25 mouse cellular contexts compared by ENCODE assay signal in genomic region chrX:121654582-121654981, GRCm38 (mm10).
DNase-seq lines count a peak whose midpoint lies in the region; ATAC-seq and TF ChIP-seq lines count a peak whose summit lies in the region.
"Had no signal": no experiment of that assay in that cellular context is flagged by ENCODE, and none has a peak within 500 bp of the region (broad histone marks: within the 10 kb centered on the region; RNA-seq: fewer than 3 reads in every experiment).

No protein-coding gene starts in this region.

- H3K9ac ChIP-seq in heart, embryonic 14.5 days (ENCODE audit: low read length): no peak overlapping the region
- H3K9ac ChIP-seq in MEL (ENCODE audit: control insufficient read depth, low read depth, low read length, poor library complexity, severe bottlenecking): no peak overlapping the region
- H3K9ac ChIP-seq: embryonic facial prominence, embryonic 15.5 days; hindbrain, embryonic 13.5 days; intestine, embryonic 15.5 days; kidney, embryonic 15.5 days; liver, embryonic 13.5 days; neural tube, embryonic 13.5 days had no signal

- no peak overlapping the region for H3K4me3 ChIP-seq in heart, embryonic 14.5 days (ENCODE audit: control insufficient read depth in 1 of 2, insufficient read depth in 1 of 2, low read depth in 1 of 2, low read length in 2 of 2)
- H3K4me3 ChIP-seq in MEL (ENCODE audit: control insufficient read depth in 1 of 2, insufficient read depth in 1 of 2, low read depth in 2 of 2, low read length in 2 of 2): peak overlapping the region in 1 of 2 experiments; percentile 12; a peak in 2 of 4 replicates
- no peak overlapping the region for H3K4me3 ChIP-seq in limb, embryonic 10.5 days
- H3K4me3 ChIP-seq: embryonic facial prominence, embryonic 15.5 days; forebrain, embryonic 10.5 days; hindbrain, embryonic 13.5 days; intestine, embryonic 15.5 days; kidney, embryonic 15.5 days; liver, embryonic 13.5 days; neural tube, embryonic 13.5 days had no signal

- H3K36me3 ChIP-seq in heart, embryonic 14.5 days (ENCODE audit: control insufficient read depth, insufficient read depth, low read length): no peaks in the 10 kb centered on the region
- H3K36me3 ChIP-seq in MEL (ENCODE audit: control insufficient read depth in 1 of 2, insufficient read depth in 2 of 2, low read length in 2 of 2): peaks cover 0 to 6% of the 10 kb centered on the region in 2 experiments; a peak in 2 of 4 replicates
- no peaks in the 10 kb centered on the region for H3K36me3 ChIP-seq in limb, embryonic 10.5 days
- H3K36me3 ChIP-seq: embryonic facial prominence, embryonic 15.5 days; forebrain, embryonic 10.5 days; hindbrain, embryonic 13.5 days; intestine, embryonic 15.5 days; kidney, embryonic 15.5 days; liver, embryonic 13.5 days; neural tube, embryonic 13.5 days had no signal

- H3K4me2 ChIP-seq in heart, embryonic 14.5 days (ENCODE audit: low read length): no peak overlapping the region
- H3K4me2 ChIP-seq: embryonic facial prominence, embryonic 15.5 days; hindbrain, embryonic 13.5 days; intestine, embryonic 15.5 days; kidney, embryonic 15.5 days; liver, embryonic 13.5 days; midbrain, embryonic 11.5 days; neural tube, embryonic 13.5 days had no signal

- ATAC-seq in heart, embryonic 14.5 days (ENCODE audit: insufficient number of reproducible peaks, insufficient read depth, low FRiP score, low read depth): peak; percentile 75
- peak; percentile 98 to 99 for ATAC-seq in hematopoietic stem cell, adult 5-6 weeks (replicated peaks in 1 of 2; ENCODE audit: insufficient read depth in 1 of 2, low FRiP score in 2 of 2, low TSS enrichment in 1 of 2, low read depth in 1 of 2, poor library complexity in 2 of 2, severe bottlenecking in 2 of 2)
- ATAC-seq: activated CD4-positive, CD25-positive, alpha-beta regulatory T cell, adult 4 months; intestine, embryonic 15.5 days; Patski had no signal

- TF ChIP-seq EP300 in MEL (IDR thresholded peaks at IDR 0.05; ENCODE audit: low read depth in 1 of 2, low read length in 2 of 2): peak; percentile 95 to 97

- H3K27ac ChIP-seq in heart, embryonic 14.5 days (replicated peaks in 1 of 2; ENCODE audit: control insufficient read depth in 1 of 2, insufficient read depth in 1 of 2, low read depth in 2 of 2, low read length in 2 of 2): no peak overlapping the region; a peak in 1 of 4 replicates
- H3K27ac ChIP-seq in MEL (ENCODE audit: control insufficient read depth, low read depth, low read length): peak overlapping the region; percentile 26; the same call in 1 of the 2 replicates
- no peak overlapping the region for H3K27ac ChIP-seq in limb, embryonic 10.5 days
- H3K27ac ChIP-seq: embryonic facial prominence, embryonic 15.5 days; forebrain, embryonic 10.5 days; hindbrain, embryonic 13.5 days; intestine, embryonic 15.5 days; kidney, embryonic 15.5 days; liver, embryonic 13.5 days; neural tube, embryonic 13.5 days; stomach, postnatal 0 days had no signal

- no peak for TF ChIP-seq POLR2A in MEL (IDR thresholded peaks at IDR 0.05; ENCODE audit: control insufficient read depth in 1 of 2, insufficient read depth in 1 of 2, low read depth in 1 of 2, low read length in 2 of 2, poor library complexity in 1 of 2)

- DNase-seq in heart, postnatal 14 days: no peak
- DNase-seq in A20 (ENCODE audit: low read depth, low spot score) (peak; percentile 42), MEL (ENCODE audit: low read depth, low spot score) (peak; percentile 92)
- DNase-seq in limb, embryonic 10.5 days (ENCODE audit: low spot score): no peak
- no peak for DNase-seq in B cell, adult 2 months
- DNase-seq: adrenal gland, postnatal 14 days; cerebellum, adult 8-10 months; gastrocnemius, postnatal 14 days; layer of hippocampus, postnatal 36 days; liver, embryonic 13.5 days; lung, postnatal 10 days; right cerebral cortex, postnatal 14 days; thymus, postnatal 25 days had no signal

- TF ChIP-seq RAD21 in MEL (IDR thresholded peaks at IDR 0.05; ENCODE audit: low read depth, low read length): no peak; the same call in 1 of the 2 replicates

- no peaks in the 10 kb centered on the region for H3K79me2 ChIP-seq in MEL (ENCODE audit: control insufficient read depth, insufficient read depth, low read length, poor library complexity)

- H3K9me3 ChIP-seq in heart, embryonic 14.5 days (ENCODE audit: control insufficient read depth, low read length): no peaks in the 10 kb centered on the region
- H3K9me3 ChIP-seq in MEL (replicated peaks; ENCODE audit: insufficient read depth, low read length): no peaks in the 10 kb centered on the region
- H3K9me3 ChIP-seq in limb, embryonic 10.5 days (replicated peaks): no peaks in the 10 kb centered on the region
- H3K9me3 ChIP-seq: embryonic facial prominence, embryonic 15.5 days; forebrain, embryonic 10.5 days; hindbrain, embryonic 13.5 days; intestine, embryonic 15.5 days; kidney, embryonic 15.5 days; liver, embryonic 13.5 days; neural tube, embryonic 13.5 days had no signal

- intact Hi-C loops in heart, postnatal 14 days (cut with DNase I): no loop called here

- no peaks in the 10 kb centered on the region for H3K27me3 ChIP-seq in heart, embryonic 14.5 days (ENCODE audit: control insufficient read depth, insufficient read depth, low read length)
- H3K27me3 ChIP-seq in MEL (ENCODE audit: control insufficient read depth in 1 of 2, insufficient read depth in 2 of 2, low read length in 2 of 2): no peaks in the 10 kb centered on the region
- no peaks in the 10 kb centered on the region for H3K27me3 ChIP-seq in limb, embryonic 10.5 days (ENCODE audit: low read depth, poor library complexity, severe bottlenecking)
- H3K27me3 ChIP-seq: embryonic facial prominence, embryonic 15.5 days; hindbrain, embryonic 13.5 days; intestine, embryonic 15.5 days; kidney, embryonic 15.5 days; liver, embryonic 13.5 days; neural tube, embryonic 13.5 days; Patski had no signal

- H3K4me1 ChIP-seq in heart, embryonic 14.5 days (ENCODE audit: control insufficient read depth in 2 of 2, insufficient read depth in 2 of 2, low read length in 2 of 2): peaks cover 0 to 3% of the 10 kb centered on the region in 2 experiments; a peak in 2 of 4 replicates
- H3K4me1 ChIP-seq in MEL (ENCODE audit: control insufficient read depth in 1 of 2, insufficient read depth in 2 of 2, low read length in 2 of 2): peaks cover 2 to 9% of the 10 kb centered on the region in 2 experiments; a peak in 3 of 4 replicates
- no peaks in the 10 kb centered on the region for H3K4me1 ChIP-seq in limb, embryonic 10.5 days
- H3K4me1 ChIP-seq: embryonic facial prominence, embryonic 15.5 days; forebrain, embryonic 10.5 days; hindbrain, embryonic 13.5 days; intestine, embryonic 15.5 days; kidney, embryonic 15.5 days; liver, embryonic 13.5 days; neural tube, embryonic 13.5 days had no signal

- 40% methylated on average over 2 of the region's 2 CpGs for WGBS in heart, embryonic 14.5 days
- WGBS in limb, embryonic 10.5 days: 92% methylated on average over 2 of the region's 2 CpGs

- TF ChIP-seq CTCF in MEL (IDR thresholded peaks at IDR 0.05 in 2 of 3, conservative IDR thresholded peaks at IDR 0.05 in 1 of 3; ENCODE audit: control insufficient read depth in 1 of 3, insufficient read depth in 1 of 3, low read depth in 2 of 3, low read length in 3 of 3, poor library complexity in 1 of 3, severe bottlenecking in 1 of 3): no peak

TF ChIP-seq in MEL, 35 proteins besides CTCF, POLR2A, EP300 and RAD21 (continues in another document):
- TF ChIP-seq MXI1 (IDR thresholded peaks at IDR 0.05; ENCODE audit: low read depth, low read length) (0 out of 2 replicates have a peak, but pooled peaks have one; percentile 30), NELFE (IDR thresholded peaks at IDR 0.05; ENCODE audit: low read depth, low read length) (no peak), NRF1 (IDR thresholded peaks at IDR 0.05; ENCODE audit: insufficient read depth, low read depth, low read length, poor library complexity, severe bottlenecking) (no peak), RCOR1 (IDR thresholded peaks at IDR 0.05; ENCODE audit: low read depth, low read length) (peak; percentile 99), ZKSCAN1 (IDR thresholded peaks at IDR 0.05; ENCODE audit: low read depth, low read length) (no peak), MYB (IDR thresholded peaks at IDR 0.05; ENCODE audit: low read depth, low read length) (no peak), TCF12 (IDR thresholded peaks at IDR 0.05; ENCODE audit: low read depth, low read length) (peak; percentile 97), MAZ (IDR thresholded peaks at IDR 0.05; ENCODE audit: low read depth, low read length) (peak; percentile 93), SMC3 (IDR thresholded peaks at IDR 0.05; ENCODE audit: low read depth, low read length) (no peak), GATA1 (IDR thresholded peaks at IDR 0.05; ENCODE audit: low read depth, low read length) (peak; percentile 93), POLR2AphosphoS2 (IDR thresholded peaks at IDR 0.05; ENCODE audit: low read length) (no peak), ETS1 (IDR thresholded peaks at IDR 0.05; ENCODE audit: low read depth, low read length) (peak; percentile 77), TBP (IDR thresholded peaks at IDR 0.05; ENCODE audit: low read depth, low read length) (peak; percentile 47; the same call in 1 of the 2 replicates), ZMIZ1 (IDR thresholded peaks at IDR 0.05; ENCODE audit: low read depth, low read length) (no peak), JUND (IDR thresholded peaks at IDR 0.05; ENCODE audit: low read depth, low read length) (0 out of 2 replicates have a peak, but pooled peaks have one; percentile 30), USF1 (IDR thresholded peaks at IDR 0.05; ENCODE audit: low read depth, low read length) (no peak), KAT2A (conservative IDR thresholded peaks at IDR 0.05; ENCODE audit: low read depth, low read length) (no peak), ZNF384 (IDR thresholded peaks at IDR 0.05; ENCODE audit: low read depth, low read length) (peak; percentile 5; the same call in 1 of the 2 replicates), HCFC1 (IDR thresholded peaks at IDR 0.05; ENCODE audit: low read depth, low read length) (no peak), MAFK (IDR thresholded peaks at IDR 0.05; ENCODE audit: borderline replicate concordance, low read depth, low read length) (peak; percentile 77; the same call in 1 of the 2 replicates), E2F4 (IDR thresholded peaks at IDR 0.05; ENCODE audit: borderline replicate concordance, low read depth, low read length) (no peak), SIN3A (IDR thresholded peaks at IDR 0.05; ENCODE audit: low read length) (no peak), ELF1 (IDR thresholded peaks at IDR 0.05; ENCODE audit: low read depth, low read length) (no peak), MAX (IDR thresholded peaks at IDR 0.05; ENCODE audit: low read length) (no peak), BHLHE40 (IDR thresholded peaks at IDR 0.05; ENCODE audit: borderline replicate concordance, low read depth, low read length) (no peak), USF2 (IDR thresholded peaks at IDR 0.05; ENCODE audit: borderline replicate concordance in 1 of 2, insufficient read depth in 1 of 2, low read depth in 1 of 2, low read length in 2 of 2) (no peak), MEF2A (IDR thresholded peaks at IDR 0.05; ENCODE audit: extremely low read depth, insufficient replicate concordance, low read depth, low read length, poor library complexity, severe bottlenecking) (no peak)

Comparison
In these comparisons a context has a peak if more than half of its experiments do, and no peak if none do; other contexts are left out.
1. DNase-seq: peak in A20 (single experiment) and MEL (single experiment); none in heart, postnatal 14 days (0 of 2), limb, embryonic 10.5 days (single experiment) and B cell, adult 2 months (0 of 2).